Mouse (Mus musculus) limb, embryonic 12.5 days (tissue): ENCODE measurements around the gene Ccdc148. TPM values are rescaled to one million over a fixed set of nuclear protein-coding genes. Genes with fewer than 3 reads are reported as not detected.

ENCODE experiments used
- ATAC-seq: fragments of 200-750 bp; cut with Nextera tagmentation; 2 replicates; pipeline ENCODE4 v1.8.0; 2017; ENCODE audit warnings: low read depth, moderate TSS enrichment; ENCODE audit not compliant: insufficient number of reproducible peaks, insufficient read depth, low FRiP score, low TSS enrichment
- H3K27ac ChIP-seq: fragments of 300-500 bp; sonication (generic); 2 replicates; pipeline ENCODE4 v1.5.1; 2016; ENCODE audit warnings: mild to moderate bottlenecking, moderate library complexity
- H3K27me3 ChIP-seq: fragments of 300-500 bp; sonication (generic); 2 replicates; pipeline ENCODE4 v1.6.1; 2016; ENCODE audit warnings: mild to moderate bottlenecking, moderate library complexity
- H3K36me3 ChIP-seq: fragments of 300-500 bp; sonication (generic); 2 replicates; pipeline ENCODE4 v1.6.1; 2016; ENCODE audit warnings: mild to moderate bottlenecking, moderate library complexity
- H3K4me1 ChIP-seq: fragments of 300-500 bp; sonication (generic); replicated peaks from 2 replicates; pipeline ENCODE4 v1.6.1; 2016
- H3K4me2 ChIP-seq: fragments of 300-500 bp; sonication (generic); 2 replicates; pipeline ENCODE4 v1.6.1; 2016; ENCODE audit warnings: mild to moderate bottlenecking, moderate library complexity
- H3K4me3 ChIP-seq: fragments of 300-500 bp; sonication (generic); replicated peaks from 2 replicates; pipeline ENCODE4 v1.5.1; 2016; ENCODE audit warnings: mild to moderate bottlenecking
- H3K9ac ChIP-seq: fragments of 300-500 bp; sonication (generic); replicated peaks from 2 replicates; pipeline ENCODE4 v1.6.1; 2016; ENCODE audit warnings: mild to moderate bottlenecking, moderate library complexity
- H3K9me3 ChIP-seq: fragments of 300-500 bp; sonication (generic); 2 replicates; pipeline ENCODE4 v1.6.1; 2016; ENCODE audit warnings: mild to moderate bottlenecking, moderate library complexity
- WGBS: fragments of 180-500 bp; shearing (Covaris S2); methylation state at CpG from one replicate; pipeline ENCODE4 v1.1.7; 2016; 5-methylcytosine and 5-hydroxymethylcytosine counted together
- polyA plus RNA-seq: library from polyadenylated mRNA; unstranded; fragments of >200 nt; fragmentation: Nextera tagmentation; extraction: Ambion mirVana; gene quantifications from 2 replicates; pipeline ENCODE4 v1.2.1, GENCODE M21; 2016

The Ccdc148 gene
- polyA plus RNA-seq, 1 experiment from 2014 or later, result 0.69 TPM

DNA sequence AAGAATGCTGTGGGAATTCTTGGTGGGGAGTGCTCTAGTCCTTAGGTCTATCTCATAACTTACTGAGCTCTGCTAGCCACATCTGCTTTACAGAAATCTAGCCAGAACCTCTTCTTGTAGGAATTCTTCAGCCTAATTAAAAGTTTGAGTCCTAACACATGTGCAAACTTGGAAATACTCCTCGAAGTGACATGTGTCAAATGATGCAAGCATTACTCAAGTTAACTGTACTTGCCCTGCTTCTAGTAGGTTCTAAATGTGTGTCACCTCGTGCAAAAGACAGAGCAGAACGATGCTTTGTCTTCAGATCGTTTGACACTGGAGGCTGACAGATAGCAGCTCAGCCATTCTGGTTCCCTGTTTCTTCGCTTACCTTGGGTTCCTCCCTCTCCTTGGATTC, 32.6 kb upstream of the Ccdc148 start:
- Histone ChIP-seq H3K4me3 (no peak overlapping the region), H3K27me3 (no peaks in the 10 kb centered on the region), H3K4me1 (peaks cover 17% of the 10 kb centered on the region), H3K9me3 (no peaks in the 10 kb centered on the region), H3K9ac (no peak overlapping the region), H3K36me3 (no peaks in the 10 kb centered on the region), H3K4me2 (no peak overlapping the region), H3K27ac (no peak overlapping the region)
- no peak for ATAC-seq
- WGBS, result 77% methylated on average over 5 of the region's 5 CpGs

DNA sequence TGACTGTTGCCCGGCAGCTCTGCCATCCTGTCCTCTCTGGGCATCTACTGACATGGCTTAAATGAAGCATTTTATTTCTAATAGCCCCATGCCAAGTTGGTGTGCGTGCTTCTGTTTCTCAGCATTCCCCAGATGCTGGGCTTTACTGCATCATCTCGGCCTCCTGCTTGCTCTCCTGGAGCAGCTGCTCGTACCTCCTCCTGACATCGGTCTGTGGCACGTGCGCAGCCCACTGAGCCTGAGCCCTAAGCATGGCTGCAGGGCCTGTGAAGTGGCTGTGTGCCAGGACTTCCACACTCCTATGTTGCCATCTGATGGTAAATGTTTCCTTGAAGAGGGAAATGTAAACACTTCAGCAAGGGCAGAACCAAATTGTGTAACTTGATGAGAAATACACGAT, 31.0 kb upstream of the Ccdc148 start:
- no peak overlapping the region for H3K4me3 ChIP-seq
- no peaks in the 10 kb centered on the region for H3K27me3 ChIP-seq
- 83% methylated on average over 8 of the region's 8 CpGs for WGBS
- no peak for ATAC-seq
- no peak overlapping the region for H3K27ac ChIP-seq
- H3K9ac ChIP-seq, result no peak overlapping the region
- H3K4me1 ChIP-seq, result peaks cover 17% of the 10 kb centered on the region
- H3K4me2 ChIP-seq, result no peak overlapping the region
- H3K36me3 ChIP-seq, result peaks cover 11% of the 10 kb centered on the region
- no peaks in the 10 kb centered on the region for H3K9me3 ChIP-seq

DNA sequence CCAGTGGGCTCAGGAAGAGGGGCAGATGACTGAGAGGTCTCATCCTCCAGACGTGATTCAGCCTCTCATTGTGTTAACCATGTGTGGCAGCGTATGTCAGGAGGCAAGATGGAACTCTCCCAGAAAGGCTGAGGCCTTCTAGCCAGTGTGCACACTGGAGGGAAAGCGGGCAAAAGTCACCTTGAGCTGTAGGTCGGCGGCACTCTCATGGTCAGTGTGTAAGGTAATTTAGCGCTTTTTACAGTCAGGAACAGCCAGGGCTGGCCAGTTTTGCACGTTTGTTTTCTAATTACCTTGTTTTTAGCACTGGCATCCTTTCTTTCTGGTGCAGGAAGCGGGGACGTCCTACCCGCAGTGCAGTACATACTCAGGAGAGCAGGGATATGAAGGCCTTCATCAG, 29.7 kb upstream of the Ccdc148 start:
- Histone ChIP-seq H3K27me3 (no peaks in the 10 kb centered on the region), H3K36me3 (peaks cover 11% of the 10 kb centered on the region), H3K27ac (no peak overlapping the region), H3K9me3 (no peaks in the 10 kb centered on the region), H3K9ac (no peak overlapping the region), H3K4me2 (no peak overlapping the region), H3K4me3 (no peak overlapping the region), H3K4me1 (peaks cover 17% of the 10 kb centered on the region)
- 81% methylated on average over 10 of the region's 10 CpGs for WGBS
- no peak for ATAC-seq

DNA sequence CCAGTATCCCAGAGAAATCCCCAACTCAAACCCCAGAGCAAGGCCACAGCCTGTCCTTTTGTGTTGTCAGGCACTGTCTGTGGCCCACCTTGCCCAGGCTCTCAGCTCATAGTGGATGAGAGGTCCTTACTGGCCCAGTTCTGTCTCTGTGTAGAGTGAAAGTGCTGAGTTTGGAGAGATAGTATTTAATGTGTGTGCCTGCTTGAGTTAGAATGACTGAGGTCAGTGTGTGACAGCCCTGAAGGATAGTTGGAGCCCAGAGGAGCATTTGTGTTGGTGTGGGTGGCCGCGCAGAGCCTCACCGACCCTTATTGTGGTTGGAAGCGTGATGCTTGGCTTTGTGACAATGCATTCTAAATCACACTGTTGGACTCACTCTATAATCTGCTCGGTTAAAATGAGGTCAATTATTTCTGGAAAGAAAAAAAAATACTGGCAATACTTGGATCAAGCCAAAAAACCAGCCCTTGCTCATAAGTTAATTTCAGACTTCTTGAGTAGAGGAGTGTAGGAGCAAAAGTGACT, 29.2 kb upstream of the Ccdc148 start:
- Histone ChIP-seq H3K4me1 (peaks cover 17% of the 10 kb centered on the region), H3K27ac (no peak overlapping the region), H3K27me3 (no peaks in the 10 kb centered on the region), H3K4me2 (no peak overlapping the region), H3K9me3 (no peaks in the 10 kb centered on the region), H3K9ac (no peak overlapping the region), H3K4me3 (no peak overlapping the region), H3K36me3 (peaks cover 11% of the 10 kb centered on the region)
- WGBS, result 93% methylated on average over 5 of the region's 5 CpGs
- ATAC-seq, result no peak

DNA sequence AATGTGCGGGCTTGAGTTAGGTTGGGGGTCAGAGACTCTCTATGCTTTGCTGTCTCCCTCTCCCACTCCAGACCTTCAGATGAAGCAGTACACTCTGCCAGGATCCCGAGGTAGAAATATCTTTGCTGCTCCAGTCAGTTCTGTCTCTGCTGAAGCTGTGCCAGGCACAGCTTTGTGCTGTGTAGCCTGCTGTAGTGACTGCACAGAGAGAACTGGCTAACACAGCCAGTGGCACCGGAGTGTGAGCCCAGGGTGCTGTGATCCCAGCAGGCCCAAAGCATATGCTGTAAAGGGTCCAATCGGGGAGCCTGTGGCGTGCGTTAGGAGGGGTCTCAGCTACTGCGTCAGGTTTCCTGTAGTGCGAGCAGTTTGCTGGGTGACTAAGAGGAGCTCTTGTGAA, 27.8 kb upstream of the Ccdc148 start:
- Histone ChIP-seq H3K9me3 (no peaks in the 10 kb centered on the region), H3K27ac (no peak overlapping the region), H3K4me3 (no peak overlapping the region), H3K36me3 (peaks cover 11% of the 10 kb centered on the region), H3K27me3 (no peaks in the 10 kb centered on the region), H3K4me1 (peaks cover 17% of the 10 kb centered on the region), H3K4me2 (no peak overlapping the region), H3K9ac (no peak overlapping the region)
- ATAC-seq, result no peak
- 87% methylated on average over 8 of the region's 8 CpGs for WGBS

DNA sequence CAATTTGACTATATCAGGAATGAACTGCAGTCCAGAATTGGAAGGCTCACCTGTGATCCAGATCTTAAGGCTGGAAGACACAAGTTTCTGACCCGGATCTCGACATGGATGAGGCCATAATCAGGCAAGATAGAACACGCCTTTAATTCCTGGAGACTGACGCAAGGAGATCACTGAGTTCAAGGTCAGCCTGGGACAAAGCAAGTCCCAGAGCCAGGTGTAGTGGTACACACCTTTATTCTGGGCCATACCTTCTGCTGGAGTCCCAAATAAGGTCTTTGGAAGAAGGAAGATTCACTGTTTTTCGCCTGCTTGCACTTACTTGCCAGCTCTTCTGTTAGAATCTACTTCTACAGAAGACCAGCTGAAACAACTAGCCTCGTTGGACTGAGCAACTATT, 26.5 kb upstream of the Ccdc148 start:
- no peak overlapping the region for H3K27ac ChIP-seq
- H3K27me3 ChIP-seq, result no peaks in the 10 kb centered on the region
- no peaks in the 10 kb centered on the region for H3K9me3 ChIP-seq
- H3K4me1 ChIP-seq, result peaks cover 14% of the 10 kb centered on the region
- H3K4me3 ChIP-seq, result no peak overlapping the region
- no peak for ATAC-seq
- no peak overlapping the region for H3K4me2 ChIP-seq
- no peak overlapping the region for H3K9ac ChIP-seq
- H3K36me3 ChIP-seq, result peaks cover 11% of the 10 kb centered on the region
- WGBS, result 93% methylated on average over 6 of the region's 6 CpGs

- Histone ChIP-seq H3K4me2 (no peak overlapping the region), H3K4me1 (peaks cover 11% of the 10 kb centered on the region), H3K4me3 (no peak overlapping the region), H3K9me3 (no peaks in the 10 kb centered on the region), H3K27ac (no peak overlapping the region), H3K9ac (no peak overlapping the region), H3K27me3 (no peaks in the 10 kb centered on the region), H3K36me3 (peaks cover 11% of the 10 kb centered on the region)
- no peak for ATAC-seq
- WGBS, result 97% methylated on average over 8 of the region's 8 CpGs
Measured at GRCm38 (mm10) chr2:59186122-59186521, 25.6 kb upstream of the Ccdc148 start.

DNA sequence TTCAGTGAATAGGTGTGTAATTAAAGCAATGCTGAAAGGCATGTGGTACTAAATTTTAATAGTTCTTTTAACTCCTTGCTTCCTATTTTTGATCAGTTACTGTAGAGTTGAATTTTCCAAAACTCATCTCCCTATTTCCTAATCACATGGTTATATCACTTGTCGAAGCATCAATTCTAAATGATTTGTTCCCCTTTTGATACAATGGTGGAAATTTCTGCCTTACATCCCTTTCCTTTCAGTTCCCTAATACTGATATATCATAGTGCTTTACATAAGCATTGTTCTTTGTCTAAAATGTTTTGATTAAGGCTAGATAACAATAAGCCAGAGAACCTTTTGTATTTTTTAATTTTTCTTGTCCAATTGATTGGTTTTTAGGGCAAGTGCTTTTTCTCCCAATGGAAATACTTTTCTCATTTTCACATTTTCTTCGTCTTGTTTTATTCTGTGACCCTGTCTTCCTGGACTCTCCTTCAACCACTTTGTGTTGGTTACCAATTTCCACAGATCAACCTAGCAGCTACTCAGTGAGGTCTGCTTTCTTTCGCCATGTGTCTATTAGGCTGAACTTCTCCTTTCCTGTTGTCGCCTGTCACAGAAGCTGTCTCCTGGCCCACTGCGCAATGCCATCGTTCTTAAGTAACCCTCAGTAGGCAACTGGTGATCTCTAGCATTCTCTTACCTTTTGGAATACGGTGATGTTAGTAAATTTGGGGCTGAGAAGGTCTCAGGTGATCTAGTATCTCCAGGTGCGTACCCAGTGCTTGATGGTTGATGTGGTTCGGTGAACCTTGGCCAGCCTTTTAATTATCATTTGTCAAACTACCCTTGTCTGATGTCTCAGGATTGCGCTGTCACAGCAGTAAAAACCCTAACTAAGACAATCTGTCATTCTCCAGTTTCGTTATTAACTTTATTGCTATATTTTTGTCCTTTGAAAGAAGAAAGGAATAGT, 23.9 kb upstream of the Ccdc148 start:
- Histone ChIP-seq H3K4me1 (peaks cover 7% of the 10 kb centered on the region), H3K27ac (no peak overlapping the region), H3K4me2 (no peak overlapping the region), H3K9me3 (no peaks in the 10 kb centered on the region), H3K9ac (no peak overlapping the region), H3K27me3 (no peaks in the 10 kb centered on the region), H3K36me3 (peaks cover 11% of the 10 kb centered on the region), H3K4me3 (no peak overlapping the region)
- ATAC-seq, result no peak
- 89% methylated on average over 11 of the region's 11 CpGs for WGBS

DNA sequence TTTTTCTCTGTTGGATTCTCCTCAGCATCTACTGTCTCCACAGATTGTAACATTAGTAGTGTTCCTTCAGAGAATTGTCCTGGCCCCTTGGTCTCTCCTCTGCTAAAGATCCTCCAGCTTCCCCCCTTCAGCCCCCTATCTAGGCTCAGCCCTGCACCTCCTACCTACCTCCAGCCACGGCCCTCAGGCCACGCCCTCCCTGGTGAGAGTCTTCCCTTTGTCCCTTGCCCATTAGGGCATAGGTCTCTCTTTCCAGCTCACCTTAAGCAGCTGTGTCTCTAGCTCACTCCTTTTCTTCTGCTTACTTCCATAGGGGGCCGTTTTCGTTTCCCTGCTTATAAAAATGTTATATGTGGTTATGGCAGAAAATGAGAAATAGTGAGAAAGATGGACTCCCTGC, 23.1 kb upstream of the Ccdc148 start:
- no peak overlapping the region for H3K4me2 ChIP-seq
- no peaks in the 10 kb centered on the region for H3K27me3 ChIP-seq
- no peak overlapping the region for H3K27ac ChIP-seq
- no peaks in the 10 kb centered on the region for H3K9me3 ChIP-seq
- no peak for ATAC-seq
- H3K4me3 ChIP-seq, result no peak overlapping the region
- peaks cover 16% of the 10 kb centered on the region for H3K4me1 ChIP-seq
- peaks cover 11% of the 10 kb centered on the region for H3K36me3 ChIP-seq
- H3K9ac ChIP-seq, result no peak overlapping the region
- 79% methylated on average over 4 of the region's 4 CpGs for WGBS

GRCm38 (mm10) chr2:59181321-59182113, 21.0 kb upstream of the Ccdc148 start:
- WGBS, result 88% methylated on average over 15 of the region's 15 CpGs
- Histone ChIP-seq H3K4me2 (no peak overlapping the region), H3K9me3 (no peaks in the 10 kb centered on the region), H3K36me3 (no peaks in the 10 kb centered on the region), H3K9ac (no peak overlapping the region), H3K4me3 (no peak overlapping the region), H3K27me3 (no peaks in the 10 kb centered on the region), H3K4me1 (peaks cover 12% of the 10 kb centered on the region), H3K27ac (no peak overlapping the region)
- no peak for ATAC-seq

GRCm38 (mm10) chr2:59179487-59179886, 19.0 kb upstream of the Ccdc148 start:
- no peaks in the 10 kb centered on the region for H3K9me3 ChIP-seq
- no peak overlapping the region for H3K4me2 ChIP-seq
- H3K9ac ChIP-seq, result no peak overlapping the region
- H3K36me3 ChIP-seq, result no peaks in the 10 kb centered on the region
- peaks cover 12% of the 10 kb centered on the region for H3K4me1 ChIP-seq
- 57% methylated on average over 5 of the region's 5 CpGs for WGBS
- H3K27me3 ChIP-seq, result no peaks in the 10 kb centered on the region
- no peak overlapping the region for H3K27ac ChIP-seq
- H3K4me3 ChIP-seq, result no peak overlapping the region
- 0 out of 2 replicates have a peak, but pooled peaks have one; percentile 37 for ATAC-seq
